Mouse (Mus musculus): ENCODE measurements around the gene Oas1a.

GRCm38 (mm10) chr5:120870081-120870480 lies 37.2 kb downstream of the Oas1a start:
- TF ChIP-seq BHLHE40 (IDR thresholded peaks at IDR 0.05; ENCODE audit: low read depth, low read length) (no peak), POLR2A (IDR thresholded peaks at IDR 0.05; ENCODE audit: low read depth, low read length) (no peak), KAT2A (IDR thresholded peaks at IDR 0.05; ENCODE audit: insufficient replicate concordance, low read length) (no peak), CHD2 (IDR thresholded peaks at IDR 0.05; ENCODE audit: low read length) (no peak), NRF1 (IDR thresholded peaks at IDR 0.05; ENCODE audit: low read depth, low read length) (no peak), MAX (IDR thresholded peaks at IDR 0.05; ENCODE audit: low read length) (no peak), CTCF (conservative IDR thresholded peaks at IDR 0.05 in 1 of 2, IDR thresholded peaks at IDR 0.05 in 1 of 2; ENCODE audit: low read depth in 2 of 2, low read length in 2 of 2) (no peak), ZNF384 (IDR thresholded peaks at IDR 0.05; ENCODE audit: low read depth, low read length) (no peak), MYC (IDR thresholded peaks at IDR 0.05; ENCODE audit: low read depth, low read length) (no peak), RAD21 (IDR thresholded peaks at IDR 0.05; ENCODE audit: low read depth, low read length) (no peak), MAZ (IDR thresholded peaks at IDR 0.05; ENCODE audit: low read depth, low read length) (no peak), ETS1 (conservative IDR thresholded peaks at IDR 0.05; ENCODE audit: low read depth, low read length) (no peak)
